Mouse (Mus musculus) limb, embryonic 10.5 days (tissue): ENCODE results near the gene Zeb2. TPM values are rescaled to one million over a fixed set of nuclear protein-coding genes. Genes with fewer than 3 reads are reported as not detected.
A peak's percentile ranks its signal among the peaks of the same experiment; 100 is the strongest.

Source experiments
- DNase-seq: peaks from one replicate; pipeline ENCODE4 v3.0.0-alpha.2; 2017; ENCODE audit warnings: low spot score
- H3K27ac ChIP-seq: fragments of 300-500 bp; sonication (generic); 2 replicates; pipeline ENCODE4 v1.5.1; 2016; ENCODE audit warnings: mild to moderate bottlenecking
- H3K27me3 ChIP-seq: fragments of 300-500 bp; sonication (generic); 2 replicates; pipeline ENCODE4 v1.6.1; 2016; ENCODE audit warnings: low read depth, mild to moderate bottlenecking; ENCODE audit not compliant: poor library complexity, severe bottlenecking
- H3K36me3 ChIP-seq: fragments of 300-500 bp; sonication (generic); 2 replicates; pipeline ENCODE4 v1.6.1; 2016; ENCODE audit warnings: mild to moderate bottlenecking, moderate library complexity
- H3K4me1 ChIP-seq: fragments of 300-500 bp; sonication (generic); 2 replicates; pipeline ENCODE4 v1.6.1; 2016
- H3K4me3 ChIP-seq: fragments of 300-500 bp; sonication (generic); 2 replicates; pipeline ENCODE4 v1.5.1; 2016; ENCODE audit warnings: mild to moderate bottlenecking, moderate library complexity
- H3K9me3 ChIP-seq: fragments of 300-500 bp; sonication (generic); replicated peaks from 2 replicates; pipeline ENCODE4 v1.6.1; 2016; ENCODE audit warnings: mild to moderate bottlenecking
- WGBS: fragments of 180-500 bp; shearing (Covaris S2); methylation state at CpG from one replicate; pipeline ENCODE4 v1.1.7; 2016; 5-methylcytosine and 5-hydroxymethylcytosine counted together
- polyA plus RNA-seq: library from polyadenylated mRNA; unstranded; fragments of >200 nt; fragmentation: Nextera tagmentation; extraction: Ambion mirVana; gene quantifications from 2 replicates; pipeline ENCODE4 v1.2.1, GENCODE M21; 2016

The Zeb2 gene
- 5.3 and 5.4 TPM in 2 replicates for polyA plus RNA-seq

- DNase-seq = peak; percentile 79
- WGBS = under 1% methylated on average over 39 of the region's 39 CpGs
- Histone ChIP-seq H3K4me3 (peak within 1 kb of the TSS; percentile 73), H3K36me3 (no peaks in the 10 kb centered on the region), H3K9me3 (no peaks in the 10 kb centered on the region), H3K27me3 (peaks cover 32% of the 10 kb centered on the region), H3K4me1 (peaks cover 47% of the 10 kb centered on the region), H3K27ac (peak within 1 kb of the TSS; percentile 88)
Observed at GRCm38 (mm10) chr2:45117087-45117561, at the start of gene Zeb2. Gene Zeb2 (minus strand): TSS chr2:45117395.

GRCm38 (mm10) chr2:45158785-45159184 is 41.6 kb upstream of the Zeb2 start:
- DNase-seq = no peak
- Histone ChIP-seq H3K27me3 (peaks cover 33% of the 10 kb centered on the region; the same call in 1 of the 2 replicates), H3K4me1 (peaks cover 20% of the 10 kb centered on the region), H3K27ac (no peak overlapping the region), H3K4me3 (no peak overlapping the region), H3K36me3 (no peaks in the 10 kb centered on the region), H3K9me3 (no peaks in the 10 kb centered on the region)
- WGBS = 86% methylated on average over 5 of the region's 5 CpGs

GRCm38 (mm10) chr2:45158351-45158782 is 41.2 kb upstream of the Zeb2 start:
- Histone ChIP-seq H3K9me3 (no peaks in the 10 kb centered on the region), H3K27me3 (peaks cover 37% of the 10 kb centered on the region; the same call in 1 of the 2 replicates), H3K4me1 (peaks cover 20% of the 10 kb centered on the region), H3K4me3 (no peak overlapping the region), H3K36me3 (no peaks in the 10 kb centered on the region), H3K27ac (no peak overlapping the region)
- WGBS = 12% methylated on average over 8 of the region's 8 CpGs
- DNase-seq = no peak

GRCm38 (mm10) chr2:45153315-45153714 is 36.1 kb upstream of the Zeb2 start:
- H3K4me3 ChIP-seq = no peak overlapping the region

GRCm38 (mm10) chr2:45143162-45143561 is 26.0 kb upstream of the Zeb2 start:
- 91% methylated on average over 1 of the region's 1 CpGs for WGBS
- DNase-seq = no peak
- Histone ChIP-seq H3K9me3 (no peaks in the 10 kb centered on the region), H3K27me3 (no peaks in the 10 kb centered on the region), H3K27ac (no peak overlapping the region), H3K36me3 (no peaks in the 10 kb centered on the region), H3K4me3 (no peak overlapping the region), H3K4me1 (no peaks in the 10 kb centered on the region)

More at GRCm38 (mm10) chr2:45153315-45153714, 36.1 kb upstream of the Zeb2 start:
- no peak overlapping the region for H3K27ac ChIP-seq
- peaks cover 35% of the 10 kb centered on the region; the same call in 1 of the 2 replicates for H3K27me3 ChIP-seq
- no peak for DNase-seq
- 81% methylated on average over 1 of the region's 1 CpGs for WGBS
- H3K4me1 ChIP-seq = peaks cover 20% of the 10 kb centered on the region
- H3K9me3 ChIP-seq = no peaks in the 10 kb centered on the region
- no peaks in the 10 kb centered on the region for H3K36me3 ChIP-seq

GRCm38 (mm10) chr2:45138906-45139305 is 21.7 kb upstream of the Zeb2 start:
- no peak for DNase-seq
- no peak overlapping the region for H3K4me3 ChIP-seq
- H3K4me1 ChIP-seq = no peaks in the 10 kb centered on the region
- 88% methylated on average over 6 of the region's 6 CpGs for WGBS
- H3K9me3 ChIP-seq = no peaks in the 10 kb centered on the region
- H3K27ac ChIP-seq = no peak overlapping the region
- no peaks in the 10 kb centered on the region for H3K36me3 ChIP-seq
- H3K27me3 ChIP-seq = no peaks in the 10 kb centered on the region

- H3K4me1 ChIP-seq = no peaks in the 10 kb centered on the region
- H3K27me3 ChIP-seq = no peaks in the 10 kb centered on the region
- H3K4me3 ChIP-seq = no peak overlapping the region
- H3K36me3 ChIP-seq = no peaks in the 10 kb centered on the region
- H3K27ac ChIP-seq = no peak overlapping the region
- WGBS = 85% methylated on average over 2 of the region's 2 CpGs
- DNase-seq = no peak
- no peaks in the 10 kb centered on the region for H3K9me3 ChIP-seq
Observed at GRCm38 (mm10) chr2:45136783-45137182, 19.6 kb upstream of the Zeb2 start.

- DNase-seq = no peak
- no peaks in the 10 kb centered on the region for H3K27me3 ChIP-seq
- H3K4me3 ChIP-seq = no peak overlapping the region
- 94% methylated on average over 4 of the region's 4 CpGs for WGBS
- H3K36me3 ChIP-seq = no peaks in the 10 kb centered on the region
- no peaks in the 10 kb centered on the region for H3K9me3 ChIP-seq
- peaks cover 4% of the 10 kb centered on the region for H3K4me1 ChIP-seq
- H3K27ac ChIP-seq = no peak overlapping the region
Observed at GRCm38 (mm10) chr2:45133225-45133624, 16.0 kb upstream of the Zeb2 start.

- H3K36me3 ChIP-seq = no peaks in the 10 kb centered on the region
- DNase-seq = no peak
- WGBS = 84% methylated on average over 4 of the region's 4 CpGs
- peaks cover 4% of the 10 kb centered on the region for H3K4me1 ChIP-seq
- H3K4me3 ChIP-seq = no peak overlapping the region
- no peak overlapping the region for H3K27ac ChIP-seq
- no peaks in the 10 kb centered on the region for H3K27me3 ChIP-seq
- no peaks in the 10 kb centered on the region for H3K9me3 ChIP-seq
Observed at GRCm38 (mm10) chr2:45130461-45131156, 13.4 kb upstream of the Zeb2 start.

GRCm38 (mm10) chr2:45129556-45129955 is 12.4 kb upstream of the Zeb2 start:
- no peaks in the 10 kb centered on the region for H3K27me3 ChIP-seq
- no peaks in the 10 kb centered on the region for H3K36me3 ChIP-seq
- H3K9me3 ChIP-seq = no peaks in the 10 kb centered on the region
- WGBS = 35% methylated on average over 6 of the region's 6 CpGs
- peaks cover 4% of the 10 kb centered on the region for H3K4me1 ChIP-seq
- no peak for DNase-seq
- H3K4me3 ChIP-seq = no peak overlapping the region
- H3K27ac ChIP-seq = no peak overlapping the region

GRCm38 (mm10) chr2:45128696-45129095 is 11.5 kb upstream of the Zeb2 start:
- Histone ChIP-seq H3K27me3 (no peaks in the 10 kb centered on the region), H3K36me3 (no peaks in the 10 kb centered on the region), H3K27ac (no peak overlapping the region), H3K4me1 (peaks cover 4% of the 10 kb centered on the region), H3K4me3 (no peak overlapping the region), H3K9me3 (no peaks in the 10 kb centered on the region)
- no peak for DNase-seq
- WGBS = 98% methylated on average over 2 of the region's 2 CpGs

- no peaks in the 10 kb centered on the region for H3K27me3 ChIP-seq
- DNase-seq = no peak
- no peaks in the 10 kb centered on the region for H3K9me3 ChIP-seq
- WGBS = 92% methylated on average over 5 of the region's 5 CpGs
- no peaks in the 10 kb centered on the region for H3K36me3 ChIP-seq
- H3K4me1 ChIP-seq = peaks cover 4% of the 10 kb centered on the region
- no peak overlapping the region for H3K27ac ChIP-seq
- H3K4me3 ChIP-seq = no peak overlapping the region
Observed at GRCm38 (mm10) chr2:45126401-45126800, 9.2 kb upstream of the Zeb2 start.

- Histone ChIP-seq H3K36me3 (no peaks in the 10 kb centered on the region), H3K9me3 (no peaks in the 10 kb centered on the region), H3K4me3 (no peak overlapping the region), H3K4me1 (peaks cover 4% of the 10 kb centered on the region), H3K27me3 (no peaks in the 10 kb centered on the region), H3K27ac (no peak overlapping the region)
- WGBS = 76% methylated on average over 4 of the region's 4 CpGs
- no peak for DNase-seq
Observed at GRCm38 (mm10) chr2:45125181-45125580, 8.0 kb upstream of the Zeb2 start.
